Mouse (Mus musculus) cerebellum, adult 18-20 months (tissue): ENCODE measurements at regions not wholly inside any gene's neighbourhood (a gene's known extent, or its start where the extent isn't known, plus 50 kb on each side); places are given as distances from the start of the nearest gene placed in this dataset.

Experiments used
- DNase-seq, 2 experiments: peaks; one replicate each; pipeline ENCODE4 v3.0.0; 2021

DNA sequence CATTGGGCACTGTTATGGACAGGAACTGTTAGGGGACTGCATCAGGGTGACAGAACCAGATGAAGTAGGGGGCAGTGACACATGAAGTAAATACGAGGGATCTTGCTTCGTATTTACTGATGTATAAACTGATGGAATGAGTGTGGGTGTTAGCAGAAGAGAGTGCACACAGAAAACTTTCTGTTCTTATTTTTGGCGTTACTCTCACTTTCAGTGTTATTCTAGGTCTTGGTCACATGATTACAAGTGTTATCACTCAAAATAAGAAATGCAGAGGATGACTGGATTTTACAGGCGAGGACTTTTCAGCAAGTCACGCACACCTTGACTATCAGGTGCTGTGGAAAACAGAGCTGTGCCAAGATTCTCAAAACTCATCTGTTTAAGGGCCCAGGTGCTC is 185.6 kb upstream of the Arhgap24 start:
- DNase-seq: no peak

DNA sequence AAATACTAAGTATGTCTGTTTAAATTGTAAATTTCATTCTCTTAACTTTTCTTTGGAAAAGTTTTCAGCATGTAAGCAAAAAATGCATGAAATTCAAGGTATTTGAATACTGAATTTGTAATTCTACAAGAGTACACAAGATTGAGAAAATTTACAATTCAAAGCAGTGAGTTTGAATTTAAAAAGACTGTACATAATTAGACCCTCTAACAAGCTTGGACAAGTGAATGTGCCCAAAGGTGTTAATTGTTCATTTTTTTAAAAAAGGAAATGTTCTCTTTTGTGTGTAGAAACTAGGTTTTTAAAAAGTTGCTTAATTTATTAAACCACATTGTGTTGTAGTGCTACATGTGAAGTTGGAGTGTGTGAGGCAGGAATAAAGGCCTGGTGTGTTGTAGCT is 174.9 kb upstream of the Arhgap24 start:
- no peak for DNase-seq

GRCm38 (mm10) chr5:102306718-102307117 is 174.5 kb upstream of the Arhgap24 start:
- no peak for DNase-seq

- no peak for DNase-seq
Observed at GRCm38 (mm10) chr5:102311570-102311969, 169.6 kb upstream of the Arhgap24 start.

GRCm38 (mm10) chr5:102328197-102328784 is 152.9 kb upstream of the Arhgap24 start:
- no peak for DNase-seq

DNA sequence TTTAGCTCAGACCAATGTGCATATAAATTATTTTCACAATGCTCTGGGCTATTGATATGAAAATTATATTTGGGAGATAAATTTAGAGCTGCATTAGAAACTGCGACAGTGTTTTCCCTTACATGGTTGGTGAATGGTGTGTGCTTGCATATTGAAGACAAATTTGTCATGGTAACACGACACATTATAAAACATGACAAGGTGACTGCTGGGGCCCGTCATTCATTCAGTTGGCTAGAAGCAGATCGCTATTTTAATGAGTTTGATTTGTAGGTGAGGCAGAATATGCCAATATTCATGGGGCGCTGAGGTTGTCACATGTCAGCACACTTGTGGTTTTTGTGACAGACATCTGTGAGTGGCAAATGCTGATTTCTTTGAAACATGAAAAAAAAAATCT is 147.3 kb upstream of the Arhgap24 start:
- no peak for DNase-seq

DNA sequence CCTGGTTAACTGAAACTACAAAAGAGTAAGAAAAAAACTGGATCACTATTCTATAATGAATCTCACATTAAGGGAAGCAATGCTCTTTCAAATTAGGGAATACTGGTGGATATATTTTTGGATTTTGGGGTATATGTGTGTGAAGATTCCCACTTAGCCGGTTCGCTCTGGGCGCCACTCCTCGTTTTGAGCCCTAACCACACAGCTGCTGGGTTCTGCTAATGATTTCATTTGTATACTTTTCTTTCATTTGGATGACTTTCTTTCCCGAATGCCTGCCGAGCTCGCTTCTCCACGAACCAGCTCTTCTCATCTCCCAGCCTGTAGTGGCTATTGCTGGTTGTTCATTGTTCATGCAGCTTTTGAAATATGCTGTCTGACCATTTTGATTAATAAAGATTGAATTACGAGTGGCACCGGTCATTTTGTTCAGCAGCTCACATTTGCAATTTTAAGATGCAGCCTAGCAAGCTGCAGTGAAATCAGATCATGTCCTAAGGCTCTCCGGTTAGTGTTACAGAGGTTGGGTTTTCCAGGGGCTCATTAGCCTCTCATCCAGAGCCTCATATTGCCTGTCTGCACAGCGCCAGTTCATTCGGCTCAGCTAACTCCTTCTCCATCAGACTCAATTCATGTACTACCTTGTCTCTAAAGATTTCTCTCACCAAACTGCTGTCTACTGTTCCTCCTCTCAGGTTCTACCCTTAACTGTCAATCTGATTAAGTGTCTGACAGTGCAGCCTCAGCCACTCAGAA is 146.6 kb upstream of the Arhgap24 start:
- DNase-seq: no peak

DNA sequence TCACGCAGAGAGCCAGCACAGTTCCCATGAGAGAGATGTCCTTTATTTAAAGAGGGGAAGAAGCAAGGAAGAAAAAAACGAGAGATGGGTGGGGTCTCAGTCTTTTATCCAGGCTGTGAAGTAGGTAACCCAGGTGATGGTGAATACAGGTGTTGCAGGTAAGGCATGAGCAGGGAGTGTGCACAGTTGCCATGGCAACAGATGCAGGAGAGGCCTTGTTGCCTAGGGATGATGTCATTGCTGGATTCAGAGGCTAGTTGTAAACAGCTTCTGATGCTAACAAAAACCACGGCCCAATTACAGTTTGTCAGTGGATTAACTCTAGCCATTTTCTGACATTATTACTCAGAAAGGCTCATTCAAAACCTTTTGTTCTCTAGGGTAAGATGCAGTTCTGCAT is 114.7 kb upstream of the Arhgap24 start:
- no peak for DNase-seq

DNA sequence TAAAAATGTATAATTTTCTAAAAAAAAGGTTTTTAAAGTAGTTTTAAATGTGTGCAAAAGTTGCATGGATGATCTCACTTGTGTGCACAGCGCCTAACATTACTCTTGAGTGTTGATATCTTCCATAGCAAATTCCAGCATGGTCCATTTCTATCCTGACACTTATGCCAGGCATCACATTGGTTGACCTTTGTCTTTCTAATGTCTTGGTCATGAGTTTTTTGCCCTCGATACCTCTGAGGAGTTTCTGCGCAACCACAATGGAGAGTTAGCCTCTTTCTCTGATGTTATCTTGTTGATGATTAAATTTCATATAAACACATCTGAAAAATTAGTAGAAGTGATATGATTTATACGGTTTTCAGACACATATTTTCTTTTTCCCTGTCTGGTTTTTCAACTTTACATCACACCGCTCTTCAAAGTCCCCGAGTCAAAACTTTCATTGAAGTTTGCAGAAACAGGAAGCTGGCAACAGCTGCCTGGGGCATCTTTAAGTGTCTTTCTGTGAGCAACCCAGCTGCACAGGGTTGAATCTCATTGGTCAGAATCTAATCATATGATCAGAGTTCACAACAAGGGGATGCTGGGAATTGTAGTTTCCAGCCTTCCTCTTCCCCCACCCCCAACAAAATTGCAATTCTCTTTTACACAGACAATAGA is 107.8 kb upstream of the Arhgap24 start:
- no peak for DNase-seq

DNA sequence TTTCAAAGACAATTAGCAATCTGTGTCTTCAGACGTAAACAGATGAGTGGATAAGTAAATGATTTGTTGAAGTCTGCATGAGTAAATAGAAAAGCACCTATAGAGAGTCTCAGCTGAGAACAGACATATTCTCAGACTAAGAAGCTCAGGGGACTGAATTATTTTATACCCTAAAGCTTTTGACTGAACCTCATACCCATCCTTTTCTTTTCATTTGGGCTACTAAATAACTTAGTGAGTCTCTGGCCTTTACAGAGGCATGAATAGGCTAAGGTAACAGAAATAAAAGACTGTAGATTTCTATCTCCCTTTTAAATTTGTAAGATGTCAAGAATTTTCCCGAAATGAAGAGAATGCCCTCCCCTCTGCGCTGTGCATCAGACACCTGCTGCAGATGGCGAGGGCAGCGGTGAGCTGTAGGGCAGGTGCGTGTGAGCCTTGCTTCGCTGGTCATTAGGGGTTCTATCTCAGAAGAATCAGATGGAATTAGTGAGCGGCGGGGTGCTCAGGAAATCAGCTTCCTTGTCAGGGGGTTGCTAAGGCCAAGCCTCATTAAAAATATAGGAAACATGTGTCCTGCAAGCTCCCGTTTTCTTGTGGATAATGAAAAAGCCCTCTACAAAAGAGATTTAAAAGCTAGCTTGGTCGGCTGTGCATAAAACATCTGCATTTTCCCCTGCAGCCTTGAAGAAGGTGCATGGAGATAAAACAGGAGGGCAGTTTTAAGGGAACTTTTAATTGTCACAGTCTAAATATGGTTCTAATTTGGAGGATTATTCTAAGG is 107.0 kb upstream of the Arhgap24 start:
- no peak for DNase-seq

DNA sequence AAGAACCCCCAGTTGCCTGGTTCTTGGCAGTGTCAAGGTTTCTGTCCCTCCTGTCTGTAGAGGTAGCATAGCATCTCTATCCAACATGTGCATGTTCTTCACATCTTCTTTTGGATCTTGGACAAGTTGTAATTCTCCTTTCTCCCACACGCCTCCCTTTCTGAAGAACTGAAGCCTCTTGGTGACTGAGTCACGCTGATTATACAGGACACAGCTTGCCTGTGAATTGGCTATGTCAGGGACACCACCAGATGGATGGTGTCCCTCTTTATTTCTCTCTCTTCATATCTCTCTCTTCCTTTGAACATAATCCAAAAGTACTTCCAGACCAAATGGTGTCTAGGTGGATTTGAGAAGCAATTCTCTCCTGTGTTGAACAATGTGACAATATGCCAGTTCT is 105.9 kb upstream of the Arhgap24 start:
- no peak for DNase-seq

GRCm38 (mm10) chr5:102393941-102394340 is 87.2 kb upstream of the Arhgap24 start:
- DNase-seq: no peak

DNA sequence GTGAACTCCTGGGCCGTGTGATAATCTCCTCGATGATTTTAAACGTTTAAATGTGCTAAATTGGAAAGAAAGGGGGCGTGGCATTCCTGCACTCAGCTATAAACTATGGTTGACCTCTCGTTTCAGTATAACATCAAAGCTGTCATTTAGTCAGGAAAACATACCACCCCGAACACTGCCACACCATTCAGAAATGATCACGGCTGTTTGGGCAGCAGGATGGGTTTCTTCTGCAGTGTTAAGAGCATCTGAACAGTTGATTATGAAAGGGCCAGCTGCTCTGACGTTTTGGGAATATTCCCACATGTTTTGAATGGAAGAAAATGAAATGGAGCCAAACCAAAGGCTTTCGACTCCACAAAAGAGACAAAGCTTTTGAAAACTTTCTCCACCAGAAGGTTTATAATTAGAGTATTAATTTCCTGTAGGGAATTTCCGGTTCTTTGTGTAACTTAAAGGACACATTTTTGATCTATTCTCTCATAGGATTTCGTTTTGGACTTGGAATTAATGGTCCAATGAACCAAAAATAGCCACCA is 85.5 kb upstream of the Arhgap24 start:
- DNase-seq: no peak

DNA sequence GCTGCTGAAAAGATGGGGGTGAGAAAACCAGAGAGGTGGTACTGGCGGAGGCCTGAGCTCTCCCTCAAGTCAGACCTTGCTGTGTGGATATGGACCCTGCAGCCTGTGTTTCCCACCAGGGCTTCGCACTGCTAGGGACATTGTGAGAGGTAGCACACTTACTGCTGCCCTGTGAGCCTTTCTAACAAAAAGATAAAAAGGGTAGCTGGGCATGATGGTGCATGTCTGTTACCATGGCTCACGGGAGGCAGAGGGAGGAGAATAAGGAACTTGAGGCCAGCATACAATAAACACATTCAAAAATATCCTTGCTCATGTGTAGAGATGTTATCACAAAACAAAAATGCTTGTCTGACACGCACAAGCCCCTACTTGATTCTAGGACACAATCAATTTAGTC is 82.2 kb upstream of the Arhgap24 start:
- DNase-seq: no peak

DNA sequence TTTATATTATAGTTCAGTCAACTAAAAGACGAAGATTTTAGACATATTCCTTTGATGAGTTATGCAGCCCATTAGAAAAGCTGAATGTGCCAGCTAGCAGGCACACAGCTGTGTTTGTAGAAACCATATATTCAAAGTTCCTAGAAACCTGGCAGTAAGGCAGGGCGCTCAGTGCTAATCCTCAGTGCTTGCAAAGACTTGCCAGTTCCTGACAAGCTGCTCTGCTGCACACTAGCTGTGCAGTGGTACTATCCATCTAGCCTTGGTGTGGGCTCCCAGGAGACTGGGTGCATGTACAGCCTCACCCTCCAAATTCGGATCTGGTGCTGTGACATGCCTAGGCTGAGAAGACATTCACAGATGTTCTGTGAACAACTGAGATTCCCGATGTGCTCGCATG is 63.5 kb upstream of the Arhgap24 start:
- DNase-seq: no peak

DNA sequence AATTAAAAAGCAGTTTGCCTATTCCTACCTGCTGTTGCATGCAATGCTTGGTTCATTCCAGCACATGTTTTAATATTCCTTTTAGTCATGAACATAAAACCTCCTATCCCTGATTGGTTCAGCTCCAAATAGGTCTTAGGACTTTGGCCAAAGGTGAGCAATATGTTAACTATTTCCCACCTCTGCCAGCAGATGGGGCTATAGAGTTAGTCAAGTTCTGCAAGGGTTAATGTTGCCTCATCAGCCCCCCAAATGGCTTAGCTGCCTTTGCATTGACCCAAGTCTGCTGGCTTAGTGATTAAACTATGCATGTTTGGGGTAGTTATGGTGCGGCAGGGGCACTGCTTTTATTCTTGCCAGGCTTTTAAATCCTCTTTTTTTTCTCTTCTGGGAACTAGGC is 62.1 kb upstream of the Arhgap24 start:
- no peak for DNase-seq

GRCm38 (mm10) chr5:102424636-102425242 is 56.5 kb upstream of the Arhgap24 start:
- no peak for DNase-seq

GRCm38 (mm10) chr5:102428310-102428709 is 52.9 kb upstream of the Arhgap24 start:
- DNase-seq: no peak
